Mouse (Mus musculus) midbrain, embryonic 14.5 days (tissue): ENCODE results near the gene Kdm4b. TPM values are rescaled to one million over a fixed set of nuclear protein-coding genes. Genes with fewer than 3 reads are reported as not detected.

Experiments
- ATAC-seq: fragments of 200-750 bp; cut with Nextera tagmentation; 2 replicates; pipeline ENCODE4 v1.8.0; 2017; ENCODE audit warnings: moderate number of reproducible peaks, moderate library complexity; ENCODE audit not compliant: low FRiP score, low TSS enrichment
- DNase-seq: peaks from one replicate; pipeline ENCODE4 v3.0.0-alpha.2; 2015
- H3K27ac ChIP-seq: fragments of 300-500 bp; sonication (generic); replicated peaks from 2 replicates; pipeline ENCODE4 v1.5.1; 2014; ENCODE audit warnings: mild to moderate bottlenecking, low read depth, low read length, moderate library complexity
- H3K27me3 ChIP-seq: fragments of 300-500 bp; sonication (generic); 2 replicates; pipeline ENCODE4 v1.6.1; 2014; ENCODE audit warnings: low read length, control low read depth, mixed read lengths; ENCODE audit not compliant: control insufficient read depth, insufficient read depth
- H3K36me3 ChIP-seq: fragments of 300-500 bp; sonication (generic); 2 replicates; pipeline ENCODE4 v1.6.1; 2014; ENCODE audit warnings: low read length, control low read depth; ENCODE audit not compliant: control insufficient read depth, insufficient read depth
- H3K4me1 ChIP-seq: fragments of 300-500 bp; sonication (generic); 2 replicates; pipeline ENCODE4 v1.6.1; 2014; ENCODE audit warnings: mild to moderate bottlenecking, antibody characterized with exemption, low read length, control low read depth; ENCODE audit not compliant: control insufficient read depth, insufficient read depth
- H3K4me2 ChIP-seq: fragments of 300-500 bp; sonication (generic); 2 replicates; pipeline ENCODE4 v1.6.1; 2014; ENCODE audit warnings: mild to moderate bottlenecking, low read length, moderate library complexity
- H3K4me3 ChIP-seq: fragments of 300-500 bp; sonication (generic); replicated peaks from 2 replicates; pipeline ENCODE4 v1.5.1; 2014; ENCODE audit warnings: low read depth, low read length
- H3K9ac ChIP-seq: fragments of 300-500 bp; sonication (generic); replicated peaks from 2 replicates; pipeline ENCODE4 v1.6.1; 2014; ENCODE audit warnings: mild to moderate bottlenecking, low read length, moderate library complexity
- H3K9me3 ChIP-seq: fragments of 300-500 bp; sonication (generic); 2 replicates; pipeline ENCODE4 v1.6.1; 2016; ENCODE audit warnings: low read length, control low read depth, mixed read lengths; ENCODE audit not compliant: control insufficient read depth
- WGBS: fragments of 180-500 bp; shearing (Covaris S2); extraction: QIAGEN DNeasy Blood & Tissue Kit; methylation state at CpG from one replicate; pipeline ENCODE4 v1.1.7; 2014; 5-methylcytosine and 5-hydroxymethylcytosine counted together
- polyA plus RNA-seq: library from polyadenylated mRNA; unstranded; fragments of >200 nt; fragmentation: Nextera tagmentation; extraction: Ambion mirVana; gene quantifications from 2 replicates; pipeline ENCODE4 v1.2.1, GENCODE M21; 2014

Gene Kdm4b
- polyA plus RNA-seq, 1 experiment from 2014 or later: 78.9 TPM

DNA sequence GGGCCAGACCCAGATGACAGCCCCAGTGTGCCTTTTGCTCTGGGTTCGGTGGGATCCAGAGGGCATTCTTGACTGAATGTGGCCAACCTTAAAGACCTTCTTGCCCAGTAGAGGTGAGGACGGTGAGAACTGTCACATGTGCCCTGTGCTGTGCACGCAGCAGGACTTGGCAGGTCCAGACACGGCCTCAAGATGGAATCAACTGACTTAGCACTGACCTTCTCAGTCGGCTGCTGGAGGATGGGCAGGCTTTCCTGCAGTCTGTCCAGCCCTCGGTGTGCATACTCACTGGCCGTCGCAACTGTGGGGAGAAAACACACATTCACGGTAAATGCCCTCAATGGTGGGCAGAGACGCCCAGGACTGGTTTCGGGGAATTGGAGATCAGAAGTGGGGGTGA is 39.9 kb upstream of the Kdm4b start:
- WGBS: 93% methylated on average over 11 of the region's 11 CpGs
- no peaks in the 10 kb centered on the region for H3K36me3 ChIP-seq
- ATAC-seq: no peak
- no peak overlapping the region for H3K4me3 ChIP-seq
- no peak overlapping the region for H3K9ac ChIP-seq
- H3K4me2 ChIP-seq: no peak overlapping the region
- no peaks in the 10 kb centered on the region for H3K9me3 ChIP-seq
- peaks cover 17% of the 10 kb centered on the region for H3K4me1 ChIP-seq
- H3K27me3 ChIP-seq: no peaks in the 10 kb centered on the region
- H3K27ac ChIP-seq: no peak overlapping the region
- no peak for DNase-seq

GRCm38 (mm10) chr17:56287830-56288229 is 38.0 kb upstream of the Kdm4b start:
- H3K27me3 ChIP-seq: no peaks in the 10 kb centered on the region
- no peaks in the 10 kb centered on the region for H3K9me3 ChIP-seq
- H3K36me3 ChIP-seq: no peaks in the 10 kb centered on the region
- no peak overlapping the region for H3K27ac ChIP-seq
- H3K9ac ChIP-seq: no peak overlapping the region
- WGBS: 72% methylated on average over 3 of the region's 3 CpGs
- no peak for DNase-seq
- H3K4me3 ChIP-seq: no peak overlapping the region
- peaks cover 22% of the 10 kb centered on the region for H3K4me1 ChIP-seq
- no peak overlapping the region for H3K4me2 ChIP-seq
- ATAC-seq: no peak

DNA sequence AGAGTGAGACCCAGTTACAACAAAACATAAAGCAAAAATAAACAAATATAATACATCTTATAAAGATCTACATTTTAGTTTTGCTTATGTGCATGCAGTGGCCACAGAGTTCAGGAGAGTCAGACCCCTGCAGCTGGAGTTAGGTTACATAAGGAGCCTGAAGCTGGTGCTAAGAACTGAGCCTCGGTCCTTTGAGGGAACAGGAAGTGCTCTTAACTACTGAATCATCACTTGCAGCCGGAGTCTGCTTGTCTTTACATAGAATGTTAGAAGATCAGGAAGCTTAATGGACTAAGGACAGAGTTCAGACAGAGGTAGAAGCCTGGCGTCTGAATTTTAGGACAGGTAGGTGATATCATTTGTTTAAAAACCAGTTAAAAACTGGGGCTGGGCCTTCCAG is 37.0 kb upstream of the Kdm4b start:
- Histone ChIP-seq H3K9me3 (no peaks in the 10 kb centered on the region), H3K4me1 (peaks cover 22% of the 10 kb centered on the region), H3K36me3 (no peaks in the 10 kb centered on the region), H3K4me2 (peak overlapping the region; percentile 33), H3K27ac (peak overlapping the region; percentile 62), H3K9ac (no peak overlapping the region), H3K4me3 (no peak overlapping the region), H3K27me3 (no peaks in the 10 kb centered on the region)
- 42% methylated on average over 3 of the region's 3 CpGs for WGBS
- DNase-seq (no peak), ATAC-seq (no peak)

DNA sequence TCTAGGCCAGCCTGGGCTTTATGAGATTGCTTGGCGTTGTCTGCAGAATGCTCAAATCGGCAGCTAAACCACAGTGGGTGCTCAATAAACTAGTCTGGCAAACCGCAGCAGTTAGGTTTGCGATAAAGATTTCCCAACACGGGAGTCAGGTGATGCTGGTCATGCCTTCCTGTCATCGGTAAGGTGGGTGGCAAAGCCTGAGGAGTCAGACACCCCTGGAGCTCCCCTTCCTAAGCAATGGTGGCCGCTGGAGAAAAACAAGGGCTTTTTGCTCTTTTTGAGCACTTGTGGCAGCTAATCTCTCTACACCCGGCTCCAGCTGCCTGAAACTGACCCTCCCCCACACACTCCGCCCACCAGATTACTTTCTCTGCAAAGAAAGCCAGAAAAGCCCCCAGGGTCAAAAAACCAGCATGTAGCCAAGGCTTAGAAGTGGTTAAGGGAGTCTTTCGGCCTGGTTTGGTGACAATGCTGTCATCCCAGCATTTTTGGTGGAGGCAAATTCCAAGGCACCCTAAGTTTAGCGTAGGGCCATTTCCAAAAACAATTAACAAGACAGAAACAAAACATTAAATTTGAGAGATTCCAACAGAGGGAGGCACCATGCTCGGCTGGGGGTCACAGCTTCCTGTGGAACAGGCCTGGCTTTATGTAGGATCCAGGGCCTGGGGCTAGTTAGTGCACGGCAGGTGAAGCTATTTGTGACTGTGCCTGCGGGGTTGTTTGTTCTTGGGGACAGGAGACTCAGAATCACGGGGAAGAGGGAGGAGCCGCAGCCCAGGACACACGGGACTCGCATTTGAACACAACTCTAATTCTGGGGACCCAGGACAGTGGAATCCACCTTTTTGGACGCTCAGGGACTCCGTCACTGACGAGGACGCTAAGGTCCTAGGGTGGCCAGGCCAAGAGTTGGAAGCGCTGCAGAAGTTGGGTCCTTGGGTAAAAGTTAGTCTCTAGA is 36.2 kb upstream of the Kdm4b start:
- no peak overlapping the region for H3K9ac ChIP-seq
- no peaks in the 10 kb centered on the region for H3K36me3 ChIP-seq
- peaks cover 22% of the 10 kb centered on the region for H3K4me1 ChIP-seq
- ATAC-seq (no peak), DNase-seq (peak; percentile 79)
- no peaks in the 10 kb centered on the region for H3K27me3 ChIP-seq
- H3K4me2 ChIP-seq: peak overlapping the region; percentile 33
- H3K27ac ChIP-seq: peak overlapping the region; percentile 62
- peak overlapping the region; percentile 20 for H3K4me3 ChIP-seq
- 3% methylated on average over 23 of the region's 23 CpGs for WGBS
- no peaks in the 10 kb centered on the region for H3K9me3 ChIP-seq

- DNase-seq (peak; percentile 72), ATAC-seq (peak; percentile 57; the same call in 1 of the 2 replicates)
- Histone ChIP-seq H3K9ac (no peak overlapping the region; the same call in 1 of the 2 replicates), H3K27ac (peak overlapping the region; percentile 62), H3K4me1 (peaks cover 22% of the 10 kb centered on the region), H3K4me2 (peak overlapping the region; percentile 33), H3K9me3 (no peaks in the 10 kb centered on the region), H3K27me3 (no peaks in the 10 kb centered on the region), H3K36me3 (no peaks in the 10 kb centered on the region), H3K4me3 (peak overlapping the region; percentile 20)
- 5% methylated on average over 17 of the region's 17 CpGs for WGBS
Measured at GRCm38 (mm10) chr17:56290388-56291170, 35.3 kb upstream of the Kdm4b start.

DNA sequence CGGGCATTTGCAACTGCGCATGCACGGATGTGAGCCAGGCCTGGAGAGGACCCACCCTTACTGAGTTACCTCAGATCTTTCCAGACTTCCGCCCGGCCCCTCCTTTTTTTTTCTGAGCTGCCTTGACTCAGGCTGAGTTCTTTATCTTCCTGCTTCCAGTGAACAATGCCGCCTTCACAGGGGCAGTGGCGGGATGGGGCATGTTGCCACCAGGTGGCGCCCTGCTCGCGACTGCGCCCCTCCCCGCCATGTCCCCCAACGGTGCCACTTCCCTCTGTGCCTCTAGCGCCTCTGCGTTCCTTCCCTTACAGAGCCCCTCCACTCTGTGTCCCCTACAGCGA is 34.7 kb upstream of the Kdm4b start:
- Histone ChIP-seq H3K27me3 (no peaks in the 10 kb centered on the region), H3K4me3 (no peak overlapping the region), H3K9me3 (no peaks in the 10 kb centered on the region), H3K4me1 (peaks cover 22% of the 10 kb centered on the region), H3K9ac (no peak overlapping the region; the same call in 1 of the 2 replicates), H3K27ac (peak overlapping the region; percentile 23; the same call in 1 of the 2 replicates), H3K36me3 (no peaks in the 10 kb centered on the region), H3K4me2 (peak overlapping the region; percentile 33)
- DNase-seq (peak; percentile 83), ATAC-seq (peak; percentile 74)
- WGBS: under 1% methylated on average over 16 of the region's 16 CpGs

GRCm38 (mm10) chr17:56291826-56292475 is 33.9 kb upstream of the Kdm4b start:
- ATAC-seq: no peak
- H3K9me3 ChIP-seq: no peaks in the 10 kb centered on the region
- no peak overlapping the region for H3K4me2 ChIP-seq
- DNase-seq: no peak
- H3K9ac ChIP-seq: no peak overlapping the region; the same call in 1 of the 2 replicates
- 48% methylated on average over 7 of the region's 7 CpGs for WGBS
- no peak overlapping the region for H3K27ac ChIP-seq
- H3K4me3 ChIP-seq: no peak overlapping the region
- H3K36me3 ChIP-seq: no peaks in the 10 kb centered on the region
- peaks cover 22% of the 10 kb centered on the region for H3K4me1 ChIP-seq
- no peaks in the 10 kb centered on the region for H3K27me3 ChIP-seq

DNA sequence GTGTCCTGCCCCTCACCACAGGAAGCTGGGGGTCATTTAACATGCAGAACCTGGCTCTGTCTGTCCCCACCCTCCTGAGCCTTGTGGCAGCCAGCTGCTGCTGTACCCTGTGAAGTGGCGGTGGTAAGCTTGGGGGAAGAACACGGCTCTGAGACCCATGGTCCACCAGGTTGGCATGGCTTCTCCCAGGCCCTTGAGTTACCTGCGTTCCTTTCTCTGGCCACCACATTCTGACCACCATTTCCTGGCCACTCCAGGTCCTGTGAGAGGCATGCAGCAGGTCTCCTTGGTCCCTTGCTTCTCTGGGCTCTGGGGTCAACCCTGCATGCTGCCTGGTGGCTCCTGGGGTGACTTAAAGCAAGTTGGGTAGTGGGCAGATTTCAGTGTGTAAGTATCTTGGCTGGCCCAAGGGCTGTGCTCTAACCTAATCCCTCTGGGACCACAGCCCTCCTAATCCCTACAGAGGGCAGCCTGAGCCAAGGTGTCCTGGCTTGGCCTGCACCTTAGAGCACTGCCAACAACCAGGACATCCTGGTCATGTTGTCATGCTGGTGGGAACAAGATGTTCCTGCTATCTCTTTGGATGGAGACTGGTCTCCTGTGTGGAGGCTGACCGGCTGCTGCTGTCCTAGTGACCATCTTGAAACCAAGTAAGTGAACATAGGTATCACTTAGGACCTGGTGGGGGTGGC is 33.2 kb upstream of the Kdm4b start, which contains the start of gene Plin3:
Gene Plin3 (minus strand): TSS at position 343 of the 692 bp plus-strand sequence.
- no peak within 1 kb of the TSS for H3K27ac ChIP-seq
- DNase-seq (no peak), ATAC-seq (no peak)
- WGBS: 89% methylated on average over 4 of the region's 4 CpGs
- H3K36me3 ChIP-seq: no peaks in the 10 kb centered on the region
- no peaks in the 10 kb centered on the region for H3K27me3 ChIP-seq
- H3K4me1 ChIP-seq: peaks cover 22% of the 10 kb centered on the region
- no peak within 1 kb of the TSS for H3K4me2 ChIP-seq
- H3K4me3 ChIP-seq: no peak within 1 kb of the TSS
- H3K9me3 ChIP-seq: no peaks in the 10 kb centered on the region
- no peak within 1 kb of the TSS for H3K9ac ChIP-seq
